Comparison of ENCODE assay signal across 10 mouse cellular contexts in the genomic region with DNA sequence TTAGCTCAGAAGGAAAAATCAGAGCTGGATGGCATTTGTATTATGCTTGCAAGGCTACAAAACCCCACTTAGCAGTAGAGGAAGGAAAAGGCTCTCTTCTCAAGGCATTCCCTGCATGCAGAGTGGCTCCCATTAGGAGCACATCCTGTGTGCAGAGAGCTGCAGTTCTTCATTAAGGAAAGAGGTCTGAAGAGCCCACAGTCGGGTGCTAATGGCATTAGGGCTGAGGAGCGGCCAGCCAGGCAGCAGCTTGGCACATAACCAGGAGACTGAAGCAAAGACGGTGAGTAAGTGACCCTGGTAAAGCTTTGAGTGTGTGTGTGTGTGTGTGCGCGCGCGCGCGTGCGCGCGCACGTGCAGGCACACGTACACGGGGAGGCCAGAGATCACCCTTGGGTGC. TPM values are rescaled to one million over a fixed set of nuclear protein-coding genes. Genes with fewer than 3 reads are reported as not detected.
A peak's percentile ranks its signal among the peaks of the same experiment; 100 is the strongest.
DNase-seq lines count a peak whose midpoint lies in the region; ATAC-seq and TF ChIP-seq lines count a peak whose summit lies in the region.
"Had no signal": no experiment of that assay in that cellular context is flagged by ENCODE, and none has a peak within 500 bp of the region (broad histone marks: within the 10 kb centered on the region; RNA-seq: fewer than 3 reads in every experiment).

No protein-coding gene starts in this region.

- H3K4me2 ChIP-seq in forebrain, embryonic 13.5 days, result no peak overlapping the region
- no peak overlapping the region for H3K4me2 ChIP-seq in midbrain, postnatal 0 days (ENCODE audit: low read depth, low read length, poor library complexity, severe bottlenecking)

- no peaks in the 10 kb centered on the region for H3K9me3 ChIP-seq in forebrain, embryonic 13.5 days (replicated peaks)
- no peaks in the 10 kb centered on the region for H3K9me3 ChIP-seq in forebrain, embryonic 10.5 days
- no peaks in the 10 kb centered on the region for H3K9me3 ChIP-seq in midbrain, postnatal 0 days (ENCODE audit: low read length)
- H3K9me3 ChIP-seq in embryonic facial prominence, embryonic 10.5 days, result no peaks in the 10 kb centered on the region

- ATAC-seq in forebrain, embryonic 13.5 days, result peak; percentile 52; the same call in 1 of the 2 replicates
- no peak for ATAC-seq in midbrain, postnatal 0 days (ENCODE audit: low FRiP score)

- no peaks in the 10 kb centered on the region for H3K36me3 ChIP-seq in forebrain, embryonic 13.5 days (ENCODE audit: poor library complexity, severe bottlenecking)
- H3K36me3 ChIP-seq in forebrain, embryonic 10.5 days (replicated peaks), result no peaks in the 10 kb centered on the region
- no peaks in the 10 kb centered on the region for H3K36me3 ChIP-seq in midbrain, postnatal 0 days (ENCODE audit: insufficient read depth, low read length)
- H3K36me3 ChIP-seq in embryonic facial prominence, embryonic 10.5 days (replicated peaks), result no peaks in the 10 kb centered on the region

- no peaks in the 10 kb centered on the region for H3K27me3 ChIP-seq in forebrain, embryonic 13.5 days
- H3K27me3 ChIP-seq in forebrain, embryonic 10.5 days (ENCODE audit: poor library complexity, severe bottlenecking), result no peaks in the 10 kb centered on the region
- no peaks in the 10 kb centered on the region for H3K27me3 ChIP-seq in midbrain, postnatal 0 days (ENCODE audit: insufficient read depth, low read length)
- no peaks in the 10 kb centered on the region for H3K27me3 ChIP-seq in embryonic facial prominence, embryonic 10.5 days (replicated peaks; ENCODE audit: low read depth, poor library complexity, severe bottlenecking)

- no peak for DNase-seq in forebrain, embryonic 10.5 days (ENCODE audit: extremely low spot score, low spot score)
- DNase-seq in right cerebral cortex, postnatal 10 days (ENCODE audit: low spot score in 2 of 2), result peak; percentile 51 to 63
- no peak for DNase-seq in right cerebral cortex, postnatal 4 days
- peak; percentile 80 for DNase-seq in cerebellum, adult 9-11 months
- peak; percentile 71 for DNase-seq in midbrain, postnatal 0 days (ENCODE audit: low spot score)
- no peak for DNase-seq in embryonic facial prominence, embryonic 10.5 days (ENCODE audit: low spot score)
- DNase-seq in urinary bladder, postnatal 4 days (ENCODE audit: low spot score in 2 of 2), result no peak
- DNase-seq: kidney, postnatal 25 days; lung, adult 2 months had no signal

- H3K4me3 ChIP-seq in forebrain, embryonic 13.5 days, result no peak overlapping the region
- no peak overlapping the region for H3K4me3 ChIP-seq in forebrain, embryonic 10.5 days
- H3K4me3 ChIP-seq in midbrain, postnatal 0 days (ENCODE audit: low read depth, low read length), result no peak overlapping the region
- no peak overlapping the region for H3K4me3 ChIP-seq in embryonic facial prominence, embryonic 10.5 days

- peaks cover 20% of the 10 kb centered on the region for H3K4me1 ChIP-seq in forebrain, embryonic 13.5 days
- H3K4me1 ChIP-seq in forebrain, embryonic 10.5 days, result peaks cover 8% of the 10 kb centered on the region
- H3K4me1 ChIP-seq in midbrain, postnatal 0 days (ENCODE audit: insufficient read depth, low read length), result 0 out of 2 replicates have a peak, but pooled peaks cover 3% of the 10 kb centered on the region
- H3K4me1 ChIP-seq in embryonic facial prominence, embryonic 10.5 days, result peaks cover 16% of the 10 kb centered on the region

- TF ChIP-seq CTCF in midbrain, postnatal 0 days (IDR thresholded peaks at IDR 0.05), result no peak

- H3K27ac ChIP-seq in forebrain, embryonic 13.5 days, result peak overlapping the region; percentile 86
- H3K27ac ChIP-seq in forebrain, embryonic 10.5 days, result no peak overlapping the region
- H3K27ac ChIP-seq in midbrain, postnatal 0 days (ENCODE audit: low read depth, low read length), result peak overlapping the region; percentile 49
- H3K27ac ChIP-seq in embryonic facial prominence, embryonic 10.5 days (replicated peaks), result no peak overlapping the region

- 81% methylated on average over 15 of the region's 15 CpGs for WGBS in forebrain, embryonic 13.5 days
- WGBS in forebrain, embryonic 10.5 days, result 91% methylated on average over 15 of the region's 15 CpGs
- WGBS in midbrain, postnatal 0 days, result 83% methylated on average over 15 of the region's 15 CpGs
- 89% methylated on average over 15 of the region's 15 CpGs for WGBS in embryonic facial prominence, embryonic 10.5 days

- peak overlapping the region; percentile 30; the same call in 1 of the 2 replicates for H3K9ac ChIP-seq in forebrain, embryonic 13.5 days
- no peak overlapping the region for H3K9ac ChIP-seq in midbrain, postnatal 0 days (replicated peaks; ENCODE audit: low read length, poor library complexity, severe bottlenecking)

RNA-seq across cellular contexts. Expression of gene Sema4d, which starts 12.7 kb away (rescaled TPM):
- 10.8 TPM in 2 replicates for polyA plus RNA-seq in forebrain, embryonic 13.5 days (2015; fragmentation: Nextera tagmentation; extraction: Ambion mirVana)
- 8.0 and 8.4 TPM in 2 replicates for polyA plus RNA-seq in forebrain, embryonic 10.5 days (2016; fragmentation: Nextera tagmentation; extraction: Ambion mirVana)
- total RNA-seq in midbrain, postnatal 0 days (2014; rRNA removed), result 19.3 and 19.8 TPM in 2 replicates
- 13.6 and 13.7 TPM in 2 replicates for polyA plus RNA-seq in midbrain, postnatal 0 days (2015; fragmentation: Nextera tagmentation; extraction: Ambion mirVana)
- 6.8 and 7.8 TPM in 2 replicates for polyA plus RNA-seq in embryonic facial prominence, embryonic 10.5 days (2016; fragmentation: Nextera tagmentation; extraction: Ambion mirVana)

RNA-seq across cellular contexts. Expression of gene Gadd45g, which starts 40.3 kb away (rescaled TPM):
- 235 and 252 TPM in 2 replicates for polyA plus RNA-seq in forebrain, embryonic 13.5 days (2015; fragmentation: Nextera tagmentation; extraction: Ambion mirVana)
- 102 and 107 TPM in 2 replicates for polyA plus RNA-seq in forebrain, embryonic 10.5 days (2016; fragmentation: Nextera tagmentation; extraction: Ambion mirVana)
- 7.3 and 10.3 TPM in 2 replicates for total RNA-seq in midbrain, postnatal 0 days (2014; rRNA removed)
- polyA plus RNA-seq in midbrain, postnatal 0 days (2015; fragmentation: Nextera tagmentation; extraction: Ambion mirVana), result 20.4 and 23.3 TPM in 2 replicates
- 61.5 and 75.2 TPM in 2 replicates for polyA plus RNA-seq in embryonic facial prominence, embryonic 10.5 days (2016; fragmentation: Nextera tagmentation; extraction: Ambion mirVana)

Comparison
In these comparisons a context has a peak if more than half of its experiments do, and no peak if none do; other contexts are left out.
1. H3K27ac ChIP-seq: peak in forebrain, embryonic 13.5 days (single experiment) and midbrain, postnatal 0 days (single experiment); none in forebrain, embryonic 10.5 days (single experiment) and embryonic facial prominence, embryonic 10.5 days (single experiment).
2. DNase-seq: peak in right cerebral cortex, postnatal 10 days (2 of 2), cerebellum, adult 9-11 months (single experiment) and midbrain, postnatal 0 days (single experiment); none in forebrain, embryonic 10.5 days (single experiment), right cerebral cortex, postnatal 4 days (single experiment), embryonic facial prominence, embryonic 10.5 days (single experiment) and urinary bladder, postnatal 4 days (0 of 2).